10 mouse cellular contexts compared by ENCODE assay signal in genomic region chr14:47921811-47922277, GRCm38 (mm10).
DNase-seq lines count a peak whose midpoint lies in the region; ATAC-seq and TF ChIP-seq lines count a peak whose summit lies in the region.
"Had no signal": no experiment of that assay in that cellular context is flagged by ENCODE, and none has a peak within 500 bp of the region (broad histone marks: within the 10 kb centered on the region; RNA-seq: fewer than 3 reads in every experiment).

No protein-coding gene starts in this region.

- no peak overlapping the region for H3K4me3 ChIP-seq in stomach, postnatal 0 days (ENCODE audit: low read depth, low read length)
- H3K4me3 ChIP-seq in embryonic facial prominence, embryonic 10.5 days: no peak overlapping the region

- no peak overlapping the region for H3K9ac ChIP-seq in stomach, postnatal 0 days (ENCODE audit: low read length)

- TF ChIP-seq EP300 in stomach, postnatal 0 days (optimal IDR thresholded peaks at IDR 0.05): no peak

- H3K9me3 ChIP-seq in stomach, postnatal 0 days (ENCODE audit: control insufficient read depth, low read length): no peaks in the 10 kb centered on the region
- no peaks in the 10 kb centered on the region for H3K9me3 ChIP-seq in embryonic facial prominence, embryonic 10.5 days

- no peak overlapping the region for H3K27ac ChIP-seq in stomach, postnatal 0 days (replicated peaks)
- no peak overlapping the region for H3K27ac ChIP-seq in embryonic facial prominence, embryonic 10.5 days (replicated peaks)

- H3K4me1 ChIP-seq in stomach, postnatal 0 days (replicated peaks; ENCODE audit: control insufficient read depth, insufficient read depth): no peaks in the 10 kb centered on the region
- 0 out of 2 replicates have a peak, but pooled peaks cover 3% of the 10 kb centered on the region for H3K4me1 ChIP-seq in embryonic facial prominence, embryonic 10.5 days

- no peak overlapping the region for H3K4me2 ChIP-seq in stomach, postnatal 0 days (replicated peaks; ENCODE audit: low read depth)

- no peaks in the 10 kb centered on the region for H3K27me3 ChIP-seq in stomach, postnatal 0 days (ENCODE audit: control insufficient read depth, insufficient read depth, low read length)
- no peaks in the 10 kb centered on the region for H3K27me3 ChIP-seq in embryonic facial prominence, embryonic 10.5 days (replicated peaks; ENCODE audit: low read depth, poor library complexity, severe bottlenecking)

- ATAC-seq in stomach, postnatal 0 days (ENCODE audit: low FRiP score, low TSS enrichment): no peak

- DNase-seq in embryo, embryonic 10 days (ENCODE audit: low spot score): peak; percentile 16
- DNase-seq in embryo, embryonic 10.5 days (ENCODE audit: low spot score): no peak
- peak; percentile 51 for DNase-seq in brain, embryonic 14.5 days (ENCODE audit: low read depth)
- peak; percentile 45 for DNase-seq in heart, postnatal 4 days
- DNase-seq in kidney, postnatal 36 days: peak; percentile 44 to 62
- DNase-seq in stomach, postnatal 0 days (ENCODE audit: low spot score): no peak
- no peak for DNase-seq in layer of hippocampus, adult 11-12 months (ENCODE audit: low spot score)
- no peak for DNase-seq in embryonic facial prominence, embryonic 10.5 days (ENCODE audit: low spot score)
- DNase-seq: lung, postnatal 4 days; right cerebral cortex, postnatal 25 days had no signal

- TF ChIP-seq CTCF in brain, embryonic 14.5 days (IDR thresholded peaks at IDR 0.05; ENCODE audit: borderline replicate concordance, extremely low read depth, insufficient read depth, insufficient read length): no peak
- TF ChIP-seq CTCF in stomach, postnatal 0 days (IDR thresholded peaks at IDR 0.05; ENCODE audit: low read depth): no peak

- H3K36me3 ChIP-seq in stomach, postnatal 0 days (ENCODE audit: control insufficient read depth, insufficient read depth, low read length): no peaks in the 10 kb centered on the region
- H3K36me3 ChIP-seq in embryonic facial prominence, embryonic 10.5 days (replicated peaks): no peaks in the 10 kb centered on the region

- no peak for TF ChIP-seq POLR2A in brain, embryonic 14.5 days (IDR thresholded peaks at IDR 0.05; ENCODE audit: borderline replicate concordance, extremely low read depth, insufficient read depth, insufficient read length, poor library complexity, severe bottlenecking)

- 44% methylated on average over 10 of the region's 10 CpGs for WGBS in stomach, postnatal 0 days
- WGBS in embryonic facial prominence, embryonic 10.5 days: 63% methylated on average over 10 of the region's 10 CpGs

Comparison
In these comparisons a context has a peak if more than half of its experiments do, and no peak if none do; other contexts are left out.
1. DNase-seq: peak in embryo, embryonic 10 days (single experiment), brain, embryonic 14.5 days (single experiment), heart, postnatal 4 days (single experiment) and kidney, postnatal 36 days (2 of 2); none in embryo, embryonic 10.5 days (single experiment), stomach, postnatal 0 days (single experiment), layer of hippocampus, adult 11-12 months (single experiment) and embryonic facial prominence, embryonic 10.5 days (single experiment).